Mouse (Mus musculus): ENCODE measurements around the gene Msl1. TPM values are rescaled to one million over a fixed set of nuclear protein-coding genes. Genes with fewer than 3 reads are reported as not detected.

Msl1 gene
- polyA plus RNA-seq, 1 experiment from 2014 or later: 31.7 TPM

DNA sequence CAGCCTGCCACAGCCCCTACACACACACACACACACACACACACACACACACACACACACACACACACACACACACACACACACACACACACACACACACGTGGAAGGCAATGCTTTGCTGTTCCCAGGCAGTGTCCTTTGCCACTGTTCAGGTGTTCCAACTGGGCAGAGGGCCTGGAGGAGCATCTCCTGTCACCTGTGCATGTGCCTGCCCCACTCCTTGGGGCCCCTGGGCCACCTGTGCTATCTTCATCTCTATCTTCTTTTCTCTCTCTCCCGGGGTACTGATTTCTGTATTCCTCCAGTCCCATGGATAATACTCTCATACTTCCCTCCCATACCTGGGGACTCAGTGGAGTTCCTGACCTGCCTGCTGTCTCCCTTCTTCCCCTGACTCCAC, 29.0 kb upstream of the Msl1 start:
- peak overlapping the region; percentile 71; the same call in 1 of the 2 replicates for H3K27ac ChIP-seq (replicated peaks)
- no peak overlapping the region for H3K4me2 ChIP-seq
- H3K9me3 ChIP-seq: no peaks in the 10 kb centered on the region
- H3K36me3 ChIP-seq: peaks cover 57% of the 10 kb centered on the region
- H3K4me3 ChIP-seq: no peak overlapping the region
- H3K9ac ChIP-seq: no peak overlapping the region
- H3K27me3 ChIP-seq: no peaks in the 10 kb centered on the region
- H3K4me1 ChIP-seq (replicated peaks): peaks cover 44% of the 10 kb centered on the region
- no peak for ATAC-seq (ENCODE audit: low FRiP score, low read depth)
- WGBS: 38% methylated on average over 2 of the region's 2 CpGs

DNA sequence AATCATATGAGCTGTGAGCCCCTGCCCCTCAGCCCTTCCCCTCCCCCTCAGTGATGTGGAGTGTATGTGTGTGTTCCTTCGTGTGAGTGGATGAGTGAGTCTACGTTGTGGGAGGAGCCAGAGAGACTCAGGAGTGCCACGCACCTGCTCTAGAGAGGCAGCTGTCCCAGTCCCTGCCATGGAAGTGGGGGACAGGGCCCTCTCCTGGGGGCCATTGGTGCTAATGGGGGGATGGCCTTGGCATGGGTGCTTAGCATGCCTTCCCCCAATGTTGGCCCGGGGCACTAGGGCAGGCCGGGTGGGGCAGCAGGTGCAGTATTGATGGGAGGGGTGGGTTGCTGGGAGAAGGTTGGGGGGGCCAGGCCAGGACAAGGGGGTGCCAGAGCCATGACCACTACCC, 28.5 kb upstream of the Msl1 start:
- Histone ChIP-seq H3K4me1 (replicated peaks) (peaks cover 44% of the 10 kb centered on the region), H3K9ac (no peak overlapping the region), H3K9me3 (no peaks in the 10 kb centered on the region), H3K27ac (replicated peaks) (peak overlapping the region; percentile 71), H3K4me3 (no peak overlapping the region), H3K27me3 (no peaks in the 10 kb centered on the region), H3K36me3 (peaks cover 52% of the 10 kb centered on the region), H3K4me2 (no peak overlapping the region)
- ATAC-seq (ENCODE audit: low FRiP score, low read depth): peak; percentile 6; the same call in 1 of the 2 replicates
- 44% methylated on average over 5 of the region's 5 CpGs for WGBS

DNA sequence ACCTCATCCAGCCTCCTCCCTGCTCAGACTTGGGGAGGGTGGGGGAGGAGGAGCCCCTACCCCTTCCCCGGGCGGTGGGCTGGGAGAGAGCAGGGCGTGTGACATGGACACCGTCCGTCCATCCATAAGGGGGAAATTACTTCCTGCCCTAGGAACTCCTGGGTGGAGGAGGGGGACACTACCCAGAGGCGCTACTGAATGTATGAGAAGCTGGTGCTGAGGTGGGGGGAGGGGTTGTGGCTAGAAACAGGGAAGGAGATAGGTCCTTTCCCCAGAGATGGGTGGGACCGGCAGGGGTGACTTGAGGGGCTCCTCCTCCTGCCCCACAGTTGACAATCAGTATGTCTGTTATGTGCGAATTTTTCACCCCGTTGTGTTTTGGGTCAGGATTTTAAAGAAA, 28.0 kb upstream of the Msl1 start:
- Histone ChIP-seq H3K9ac (no peak overlapping the region), H3K4me2 (no peak overlapping the region), H3K36me3 (peaks cover 48% of the 10 kb centered on the region), H3K27ac (replicated peaks) (peak overlapping the region; percentile 71), H3K9me3 (no peaks in the 10 kb centered on the region), H3K4me3 (no peak overlapping the region), H3K4me1 (replicated peaks) (peaks cover 48% of the 10 kb centered on the region), H3K27me3 (no peaks in the 10 kb centered on the region)
- WGBS: 21% methylated on average over 9 of the region's 9 CpGs
- ATAC-seq (ENCODE audit: low FRiP score, low read depth): peak; percentile 2; the same call in 1 of the 2 replicates

DNA sequence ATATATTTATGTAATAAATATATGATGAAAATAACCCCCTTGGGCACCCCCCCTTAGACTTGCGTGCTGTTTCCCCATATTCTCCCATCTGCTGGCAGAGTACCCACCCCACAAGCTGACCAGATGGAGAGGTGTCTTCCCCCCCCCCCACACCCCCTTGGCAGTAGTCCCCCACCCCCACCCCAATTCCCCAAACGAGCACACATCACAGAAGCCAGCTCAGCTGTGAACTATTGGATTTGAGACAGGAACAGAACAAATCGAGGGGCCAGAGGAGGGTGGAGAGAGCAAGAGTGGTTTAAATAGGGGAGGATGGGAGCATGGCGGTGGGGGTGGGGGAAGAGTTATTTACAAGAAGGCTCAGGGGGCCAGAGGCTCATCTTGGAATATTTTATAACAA, 27.6 kb upstream of the Msl1 start:
- ATAC-seq (ENCODE audit: low FRiP score, low read depth): no peak
- Histone ChIP-seq H3K4me3 (no peak overlapping the region), H3K4me2 (peak overlapping the region; percentile 28), H3K27ac (replicated peaks) (peak overlapping the region; percentile 71), H3K27me3 (no peaks in the 10 kb centered on the region), H3K4me1 (replicated peaks) (peaks cover 52% of the 10 kb centered on the region), H3K9me3 (no peaks in the 10 kb centered on the region), H3K36me3 (peaks cover 46% of the 10 kb centered on the region), H3K9ac (no peak overlapping the region)
- WGBS: 5% methylated on average over 4 of the region's 4 CpGs

DNA sequence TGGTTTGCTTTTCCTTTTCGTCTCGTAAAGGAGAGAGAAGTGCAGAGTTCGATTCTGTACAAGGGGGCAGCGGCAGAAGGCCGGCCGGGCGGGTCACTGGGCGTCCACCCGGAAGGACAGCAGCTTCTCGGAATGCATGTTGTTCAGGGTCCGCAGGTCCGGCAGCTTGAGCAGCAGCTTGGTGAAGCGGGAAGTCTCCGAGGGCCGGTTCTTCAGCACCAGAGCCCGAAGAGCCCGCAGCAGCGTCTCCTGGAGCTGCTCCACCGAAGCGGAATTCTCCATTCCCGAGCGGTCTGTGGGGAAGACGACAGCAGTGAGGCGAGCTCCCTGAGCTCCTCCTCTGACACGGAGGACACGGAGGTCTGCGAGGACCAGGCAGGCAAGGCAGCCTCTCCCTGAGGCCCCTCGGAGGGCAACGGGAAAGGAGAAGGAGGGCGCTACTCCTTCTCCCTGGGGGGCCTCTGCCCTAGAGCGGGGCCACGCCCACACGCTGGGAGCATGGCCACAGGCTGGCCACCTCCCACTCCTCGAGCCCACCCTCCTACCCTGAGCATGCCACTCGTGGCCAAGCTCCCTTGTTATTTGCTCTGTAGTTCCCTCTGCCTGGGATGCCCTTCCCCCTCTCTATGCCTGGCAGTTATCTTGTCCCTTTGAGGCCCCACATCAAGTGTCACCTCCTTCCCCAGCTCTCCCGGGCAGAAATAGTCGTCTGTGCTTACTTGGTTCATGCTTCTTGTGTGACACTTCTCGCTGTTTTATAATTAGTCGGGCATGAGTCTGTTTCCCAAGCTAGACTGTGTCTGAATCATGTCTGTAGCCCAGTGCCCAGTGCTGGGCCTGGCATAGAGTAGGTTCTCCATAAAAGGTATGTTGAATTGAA, 26.9 kb upstream of the Msl1 start:
- Histone ChIP-seq H3K36me3 (peaks cover 39% of the 10 kb centered on the region), H3K9me3 (no peaks in the 10 kb centered on the region), H3K4me2 (peak overlapping the region; percentile 28), H3K9ac (no peak overlapping the region), H3K27ac (replicated peaks) (peak overlapping the region; percentile 71), H3K4me1 (replicated peaks) (peaks cover 59% of the 10 kb centered on the region), H3K4me3 (no peak overlapping the region), H3K27me3 (no peaks in the 10 kb centered on the region)
- 27% methylated on average over 38 of the region's 39 CpGs for WGBS
- no peak for ATAC-seq (ENCODE audit: low FRiP score, low read depth)

DNA sequence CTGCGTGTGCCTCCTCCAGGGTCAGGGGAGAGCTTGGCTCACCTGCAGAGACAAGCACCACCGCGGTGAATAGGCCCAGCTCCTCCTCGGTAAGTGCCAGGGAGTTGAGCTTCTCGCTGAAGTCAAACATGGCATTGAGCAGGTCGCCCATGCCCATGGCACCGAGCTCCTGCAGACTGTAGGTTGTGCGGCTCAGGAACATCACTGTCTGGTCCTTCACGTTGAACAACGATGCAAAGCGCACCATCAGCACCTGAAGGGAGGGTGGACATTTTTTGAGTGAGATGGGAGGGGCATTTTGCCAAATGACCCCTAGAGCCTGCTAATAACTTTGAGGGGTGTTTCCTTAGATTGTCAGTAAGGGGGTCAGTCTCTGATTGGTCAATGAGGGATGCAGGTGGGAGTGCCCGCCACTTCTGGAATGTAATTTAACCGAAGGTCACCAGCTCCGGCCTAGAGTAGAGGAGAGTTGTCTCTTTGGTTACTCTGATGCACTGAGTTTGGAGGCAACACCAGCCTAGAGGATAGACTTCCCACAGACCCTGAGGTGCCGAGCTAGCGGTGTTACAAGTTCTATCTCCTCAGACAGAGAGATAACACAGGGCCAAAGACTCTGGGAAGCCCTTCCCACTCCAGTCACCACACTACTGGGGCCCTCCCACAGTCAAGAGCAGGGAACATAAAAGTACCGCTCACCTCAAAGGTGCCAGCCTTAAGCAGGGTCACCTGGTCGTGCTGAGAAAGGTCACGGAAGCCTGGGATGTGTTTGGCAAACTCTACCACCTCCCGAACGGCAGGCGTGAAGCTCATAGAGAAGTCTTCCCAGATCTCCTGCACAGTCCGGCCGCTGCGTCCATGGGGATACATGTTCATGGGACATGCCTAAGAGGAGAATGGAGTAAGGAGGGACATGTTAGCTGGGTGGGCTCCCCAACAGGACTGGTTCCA, 26.0 kb upstream of the Msl1 start:
- no peak for ATAC-seq (ENCODE audit: low FRiP score, low read depth)
- H3K9ac ChIP-seq: no peak overlapping the region
- no peaks in the 10 kb centered on the region for H3K9me3 ChIP-seq
- WGBS: 87% methylated on average over 25 of the region's 25 CpGs
- no peaks in the 10 kb centered on the region for H3K27me3 ChIP-seq
- H3K36me3 ChIP-seq: peaks cover 30% of the 10 kb centered on the region
- H3K4me2 ChIP-seq: no peak overlapping the region
- peak overlapping the region; percentile 71 for H3K27ac ChIP-seq (replicated peaks)
- peaks cover 68% of the 10 kb centered on the region for H3K4me1 ChIP-seq (replicated peaks)
- no peak overlapping the region for H3K4me3 ChIP-seq

DNA sequence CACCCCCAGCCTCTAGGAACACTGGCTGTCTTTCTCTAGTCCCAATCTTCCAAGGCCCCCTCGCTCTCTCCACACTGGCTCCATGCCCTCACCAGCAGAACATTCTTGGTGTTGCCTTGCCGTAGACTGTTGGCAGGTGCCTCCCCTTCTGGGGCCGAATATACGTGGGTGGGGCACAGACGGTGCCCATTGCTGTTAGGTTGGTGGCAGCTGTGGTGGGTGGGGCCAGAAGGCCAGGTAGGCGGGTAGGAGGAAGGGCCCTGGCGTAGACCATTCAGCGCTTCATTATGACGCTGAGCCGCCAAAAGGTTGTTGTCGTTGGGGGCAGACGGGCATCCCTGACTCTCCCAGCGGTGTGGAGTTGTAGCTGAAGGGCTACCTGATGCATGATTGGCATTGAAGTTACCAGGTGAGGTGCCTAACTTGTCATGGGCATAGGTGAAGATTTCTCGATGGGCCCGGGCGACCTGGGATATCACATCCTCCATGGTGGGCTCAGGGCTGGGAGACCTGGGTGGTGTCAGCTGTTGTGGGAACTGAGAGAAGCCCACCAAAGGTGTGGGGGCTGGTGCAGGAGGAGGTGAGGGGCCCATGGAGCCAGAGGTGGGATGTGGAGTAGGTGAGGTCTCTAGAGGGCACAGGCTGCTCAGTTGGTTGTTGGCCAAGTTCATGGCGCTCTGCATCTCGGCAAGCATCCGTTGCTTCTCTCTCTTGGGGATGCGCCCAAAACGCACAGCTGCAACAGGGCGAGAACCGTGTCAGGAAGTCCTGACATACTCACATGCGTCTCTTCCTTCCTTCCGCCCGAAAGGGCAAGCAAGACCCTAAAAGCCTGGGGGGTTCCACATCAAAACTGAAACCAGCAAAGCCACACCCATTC, 25.0 kb upstream of the Msl1 start:
- Histone ChIP-seq H3K36me3 (peaks cover 22% of the 10 kb centered on the region), H3K4me1 (replicated peaks) (peaks cover 69% of the 10 kb centered on the region), H3K4me3 (no peak overlapping the region), H3K4me2 (no peak overlapping the region), H3K27me3 (no peaks in the 10 kb centered on the region), H3K27ac (replicated peaks) (no peak overlapping the region), H3K9me3 (no peaks in the 10 kb centered on the region), H3K9ac (no peak overlapping the region)
- 89% methylated on average over 26 of the region's 26 CpGs for WGBS
- ATAC-seq (ENCODE audit: low FRiP score, low read depth): no peak

DNA sequence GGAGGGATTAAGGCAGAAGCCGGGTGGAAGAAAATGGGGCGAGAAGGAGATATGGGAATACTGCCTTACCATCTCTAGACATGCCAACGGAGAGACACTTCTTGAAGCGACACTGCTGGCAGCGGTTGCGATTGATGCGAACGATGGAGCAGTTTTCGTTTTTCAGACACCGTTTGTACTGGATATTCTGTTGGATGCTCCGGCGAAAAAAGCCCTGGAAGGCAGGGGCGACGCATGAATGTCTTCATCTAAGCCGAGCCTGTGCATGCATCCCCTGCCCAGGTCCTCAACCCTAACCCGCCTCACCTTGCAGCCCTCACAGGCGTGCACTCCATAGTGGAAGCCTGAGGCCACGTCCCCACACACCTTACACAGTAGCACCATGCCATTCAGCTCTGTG, 24.2 kb upstream of the Msl1 start:
- H3K36me3 ChIP-seq: peaks cover 21% of the 10 kb centered on the region
- no peak overlapping the region for H3K4me3 ChIP-seq
- no peak overlapping the region for H3K9ac ChIP-seq
- peaks cover 69% of the 10 kb centered on the region for H3K4me1 ChIP-seq (replicated peaks)
- 94% methylated on average over 18 of the region's 18 CpGs for WGBS
- no peak overlapping the region for H3K4me2 ChIP-seq
- H3K9me3 ChIP-seq: no peaks in the 10 kb centered on the region
- H3K27me3 ChIP-seq: no peaks in the 10 kb centered on the region
- H3K27ac ChIP-seq (replicated peaks): no peak overlapping the region
- ATAC-seq (ENCODE audit: low FRiP score, low read depth): no peak

DNA sequence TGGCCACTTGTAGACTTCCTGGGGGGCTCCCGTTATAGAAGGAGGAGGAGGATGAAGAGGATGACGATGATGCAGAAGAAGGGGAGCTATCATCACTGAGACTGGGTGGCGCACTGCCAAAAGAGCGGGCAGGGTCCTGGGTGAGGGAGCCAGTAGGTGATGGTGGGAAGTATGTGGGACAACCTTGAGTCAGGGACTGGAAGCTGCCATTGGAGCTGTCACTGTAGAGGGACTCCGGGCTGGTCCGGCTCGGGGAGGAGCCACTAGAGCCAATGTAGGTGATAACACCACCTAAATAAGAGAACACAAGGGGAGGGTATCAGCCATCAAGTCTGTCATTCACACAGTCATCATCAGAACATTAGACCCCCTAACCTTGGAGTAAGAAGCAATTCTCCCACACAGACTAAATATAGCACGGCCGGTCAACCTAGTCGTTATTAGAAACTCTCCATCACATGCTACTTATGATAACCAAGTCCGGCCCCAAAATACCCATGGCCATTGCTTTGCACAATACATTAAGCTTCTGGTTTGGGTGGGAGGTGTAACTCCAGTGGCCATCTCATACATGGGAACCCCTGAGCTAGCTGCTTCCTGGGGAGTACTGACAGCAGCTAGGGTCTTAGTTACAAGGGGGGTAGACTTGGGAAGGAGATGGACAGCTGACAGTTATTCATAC, 23.3 kb upstream of the Msl1 start:
- Histone ChIP-seq H3K9ac (no peak overlapping the region), H3K4me1 (replicated peaks) (peaks cover 70% of the 10 kb centered on the region), H3K9me3 (no peaks in the 10 kb centered on the region), H3K36me3 (peaks cover 21% of the 10 kb centered on the region), H3K4me3 (no peak overlapping the region), H3K27me3 (no peaks in the 10 kb centered on the region), H3K27ac (replicated peaks) (no peak overlapping the region), H3K4me2 (no peak overlapping the region)
- ATAC-seq (ENCODE audit: low FRiP score, low read depth): no peak
- WGBS: 89% methylated on average over 11 of the region's 11 CpGs

DNA sequence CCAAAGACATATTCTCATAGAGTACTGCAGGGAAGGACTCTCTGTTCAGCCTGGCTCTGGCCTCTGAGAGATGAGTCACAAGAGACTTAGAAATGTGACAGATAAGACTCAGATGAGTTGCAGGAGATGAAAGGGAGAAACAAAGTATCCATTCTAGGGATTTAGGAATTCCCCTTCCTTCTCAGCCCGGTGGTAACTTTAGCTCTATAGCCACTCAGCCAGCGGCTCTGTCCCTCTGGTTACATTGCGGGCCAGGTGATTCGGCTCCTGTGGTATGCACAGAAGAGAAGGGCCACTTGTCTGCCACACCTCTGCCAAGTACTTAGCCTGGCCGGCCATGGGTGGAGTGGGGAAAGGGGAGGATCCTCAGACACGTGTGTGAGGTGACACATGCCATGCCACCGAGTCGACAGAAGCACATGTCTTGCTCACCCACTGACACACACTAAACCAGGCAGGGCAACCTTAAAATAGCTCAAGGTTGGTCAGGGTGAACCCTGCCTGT, 22.6 kb upstream of the Msl1 start:
- WGBS: 80% methylated on average over 8 of the region's 8 CpGs
- H3K4me3 ChIP-seq: no peak overlapping the region
- H3K27me3 ChIP-seq: no peaks in the 10 kb centered on the region
- H3K4me2 ChIP-seq: peak overlapping the region; percentile 89
- H3K36me3 ChIP-seq: peaks cover 21% of the 10 kb centered on the region
- H3K27ac ChIP-seq (replicated peaks): no peak overlapping the region
- no peaks in the 10 kb centered on the region for H3K9me3 ChIP-seq
- no peak overlapping the region for H3K9ac ChIP-seq
- H3K4me1 ChIP-seq (replicated peaks): peaks cover 66% of the 10 kb centered on the region
- no peak for ATAC-seq (ENCODE audit: low FRiP score, low read depth)

Measured in hindbrain, embryonic 15.5 days (tissue).